Mouse (Mus musculus) T-helper 17 cell (primary cell): ENCODE data around the gene Olfr523.
"Not testable (repeated sequence)": the region's sequence is repeated elsewhere in the genome, so short reads cannot be mapped to it uniquely, and the experiment has no call there.

ENCODE experiments used
- in situ Hi-C, 2 experiments: fragments of 300-600 bp; cut with MboI, MseI; formaldehyde crosslinking; loops; 1 replicate in 1 of 2; 2 replicates in 1 of 2; pipeline ENCODE4 v1.15.1; 2025; ENCODE audit warnings: high pct_unique_total_duplicates in 2 of 2

Olfr523 gene

GRCm38 (mm10) chr7:140172936-140173335 lies at the start of gene Olfr523:
Olfr523 (plus strand) TSS chr7:140173217.
- in situ Hi-C loops: no loop called here

- in situ Hi-C loops: no loop called here
These were observed 48.6 kb upstream of the Olfr523 start for GRCm38 (mm10) chr7:140124382-140124781.

- in situ Hi-C loops: no loop called here
These were observed 47.6 kb upstream of the Olfr523 start for GRCm38 (mm10) chr7:140125278-140126021.

GRCm38 (mm10) chr7:140126022-140126350 lies 47.0 kb upstream of the Olfr523 start:
- in situ Hi-C loops: no loop called here

GRCm38 (mm10) chr7:140126934-140127333 lies 46.1 kb upstream of the Olfr523 start:
- in situ Hi-C loops: no loop called here

GRCm38 (mm10) chr7:140127911-140128310 lies 45.1 kb upstream of the Olfr523 start:
- in situ Hi-C loops: no loop called here

GRCm38 (mm10) chr7:140132184-140132583 lies 40.8 kb upstream of the Olfr523 start:
- in situ Hi-C loops: not testable (repeated sequence)

GRCm38 (mm10) chr7:140134033-140134432 lies 39.0 kb upstream of the Olfr523 start:
- in situ Hi-C loops: not testable (repeated sequence)

GRCm38 (mm10) chr7:140135106-140135770 lies 37.8 kb upstream of the Olfr523 start:
- in situ Hi-C loops: no loop called here

- in situ Hi-C loops: no loop called here
These were observed 35.6 kb upstream of the Olfr523 start, which contains the start of gene Mtg1 for GRCm38 (mm10) chr7:140137135-140138020. Mtg1 (plus strand) TSS chr7:140137564.

- in situ Hi-C loops: no loop called here
These were observed 35.1 kb upstream of the Olfr523 start for GRCm38 (mm10) chr7:140138021-140138310.

GRCm38 (mm10) chr7:140141350-140141749 lies 31.7 kb upstream of the Olfr523 start:
- in situ Hi-C loops: loop anchor here in 1 of 2 experiments (5.0 kb wide), 1 partner anchor 59 kb away; the partner anchor contains the start of gene Caly

- in situ Hi-C loops: loop anchor here in 1 of 2 experiments (5.0 kb wide), 1 partner anchor 62 kb away; the partner anchor contains the start of gene Caly
These were observed 28.5 kb upstream of the Olfr523 start for GRCm38 (mm10) chr7:140144550-140144949.

- in situ Hi-C loops: no loop called here
These were observed 19.6 kb upstream of the Olfr523 start for GRCm38 (mm10) chr7:140153383-140153782.

- in situ Hi-C loops: no loop called here
These were observed 19.2 kb upstream of the Olfr523 start for GRCm38 (mm10) chr7:140153829-140154217.

GRCm38 (mm10) chr7:140154218-140154927 lies 18.6 kb upstream of the Olfr523 start, which contains the start of gene Sprn:
Sprn (minus strand) TSS chr7:140154877.
- in situ Hi-C loops: no loop called here

- in situ Hi-C loops: no loop called here
These were observed 12.7 kb upstream of the Olfr523 start for GRCm38 (mm10) chr7:140160363-140160762.

GRCm38 (mm10) chr7:140164664-140165063 lies 8.4 kb upstream of the Olfr523 start, which contains the start of gene Olfr522:
Olfr522 (minus strand) TSS chr7:140164764.
- in situ Hi-C loops: no loop called here

- in situ Hi-C loops: no loop called here
These were observed 5.1 kb upstream of the Olfr523 start for GRCm38 (mm10) chr7:140167950-140168349.

GRCm38 (mm10) chr7:140169386-140169785 lies 3.6 kb upstream of the Olfr523 start:
- in situ Hi-C loops: no loop called here

- in situ Hi-C loops: no loop called here
These were observed 2.2 kb upstream of the Olfr523 start for GRCm38 (mm10) chr7:140170863-140171262.
